Mouse (Mus musculus) lung, postnatal 4 days (tissue): ENCODE data around the gene Iqcb1.
A peak's percentile ranks its signal among the peaks of the same experiment; 100 is the strongest.
"Not testable (repeated sequence)": the region's sequence is repeated elsewhere in the genome, so short reads cannot be mapped to it uniquely, and the experiment has no call there.

ENCODE experiments used
- DNase-seq, 2 experiments: peaks; one replicate each; pipeline ENCODE4 v3.0.0; 2021

The Iqcb1 gene

DNA sequence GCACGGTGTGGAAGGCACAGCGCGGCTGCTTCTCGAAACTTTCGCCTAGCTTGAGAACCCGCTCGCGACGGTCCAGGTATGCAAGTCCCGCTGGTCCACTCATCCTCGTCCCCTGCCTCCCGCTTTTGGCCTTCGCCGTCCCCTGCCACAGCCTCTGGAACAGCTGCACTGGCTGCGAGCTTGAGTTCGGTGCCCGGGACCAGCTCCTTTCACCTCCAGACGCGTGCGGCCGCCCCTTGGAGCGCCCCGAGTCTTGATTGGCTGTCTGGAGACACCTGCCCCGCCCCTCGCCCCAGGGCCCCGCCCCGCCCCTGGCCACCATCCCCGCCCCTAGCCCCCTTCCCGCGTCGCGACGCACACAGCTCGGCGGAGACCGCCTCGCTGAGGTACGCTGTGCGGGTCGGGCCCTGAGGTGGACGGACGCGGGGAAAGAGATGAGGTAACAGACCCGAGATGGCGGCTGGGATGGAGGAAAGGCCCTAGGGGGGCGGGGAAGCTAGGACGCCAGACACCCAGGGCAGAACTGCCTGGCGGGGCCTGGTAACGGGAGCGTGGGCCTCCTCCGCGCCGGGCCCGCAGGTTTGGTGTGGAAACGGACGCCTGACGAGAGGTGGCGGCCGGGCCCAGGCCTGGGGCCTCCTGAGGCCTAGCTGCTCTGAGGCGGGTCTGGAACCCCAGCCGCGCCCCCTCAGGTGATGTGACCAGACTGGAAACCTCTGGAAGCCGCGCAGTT, at the start of gene Iqcb1:
Iqcb1 (plus strand) TSS at position 332 of the 733 bp plus-strand sequence.
- DNase-seq: peak; percentile 86

DNA sequence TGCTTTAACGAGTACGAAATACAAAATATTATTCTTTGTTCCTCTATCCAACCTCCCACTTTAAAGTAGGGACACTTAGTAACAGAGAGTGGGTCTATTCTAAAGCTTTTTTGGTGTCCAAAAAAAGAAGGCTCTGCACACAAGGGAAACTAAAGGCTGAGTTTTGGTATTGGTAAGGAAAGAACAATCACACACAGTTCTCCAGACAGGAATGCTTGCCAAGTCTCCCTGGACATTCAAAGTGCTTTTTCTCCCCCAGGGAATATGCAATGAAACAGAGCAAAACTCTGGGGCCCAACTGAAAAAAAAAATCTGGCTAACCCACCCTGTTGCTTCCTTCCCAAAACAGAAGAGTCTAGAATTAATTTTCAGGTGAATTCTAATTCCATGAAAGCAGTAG, 44.0 kb upstream of the Iqcb1 start:
- DNase-seq: no peak

DNA sequence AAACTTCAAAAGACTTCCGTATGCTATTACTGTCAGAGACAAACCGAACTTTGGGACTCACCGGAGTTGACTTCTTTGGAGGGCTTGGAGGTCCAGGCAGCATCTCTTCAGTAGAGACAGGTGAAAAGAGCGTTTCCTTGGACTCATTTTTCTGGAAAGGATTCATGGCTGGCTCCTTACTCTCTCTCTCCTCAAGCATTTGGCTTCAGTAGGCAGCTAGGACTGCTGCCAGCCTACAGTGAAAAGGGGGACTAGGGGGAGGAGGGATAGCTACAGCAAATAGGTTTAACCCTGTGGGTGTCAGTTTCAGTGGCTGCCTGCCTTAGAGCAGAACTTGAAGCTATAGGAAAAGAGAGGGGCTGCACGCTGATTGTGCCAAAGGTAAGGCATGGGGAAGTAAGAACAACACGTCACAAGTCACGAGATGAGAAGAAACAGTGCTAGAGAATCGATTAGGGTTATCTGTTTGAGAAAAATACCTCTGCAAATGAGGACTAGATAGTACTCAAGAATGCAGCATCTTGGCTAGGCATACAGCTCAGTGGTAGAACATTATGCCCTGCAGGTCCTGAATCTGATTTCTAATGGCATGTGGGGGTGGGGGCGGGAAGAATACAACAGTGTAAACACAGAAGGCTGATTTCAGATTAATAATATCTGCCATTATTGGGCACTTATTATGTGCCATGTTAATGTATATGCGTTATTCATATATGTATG, 43.4 kb upstream of the Iqcb1 start, which contains the start of gene Slc15a2:
Slc15a2 (minus strand) TSS at position 369 of the 720 bp plus-strand sequence.
- peak; percentile 16 to 32 for DNase-seq

DNA sequence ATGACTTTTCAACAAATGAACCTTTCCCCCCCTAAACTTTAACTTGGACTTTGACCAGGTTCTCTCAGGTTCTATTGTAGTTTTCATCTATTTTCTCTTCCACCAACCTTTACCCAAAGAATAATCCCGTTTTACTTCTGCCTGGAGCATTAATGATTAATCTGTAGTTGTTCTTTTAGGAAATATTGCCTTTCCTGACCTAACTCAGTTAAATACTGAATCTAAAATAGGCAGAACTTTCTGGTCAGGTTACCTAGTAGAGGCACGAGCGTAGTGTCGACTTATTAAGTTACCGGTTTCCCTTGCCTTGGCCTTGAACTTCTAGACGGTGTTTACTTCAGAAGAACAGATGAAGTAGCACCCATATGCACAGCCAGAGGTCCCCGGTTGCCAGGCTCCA, 41.7 kb upstream of the Iqcb1 start:
- no peak for DNase-seq

DNA sequence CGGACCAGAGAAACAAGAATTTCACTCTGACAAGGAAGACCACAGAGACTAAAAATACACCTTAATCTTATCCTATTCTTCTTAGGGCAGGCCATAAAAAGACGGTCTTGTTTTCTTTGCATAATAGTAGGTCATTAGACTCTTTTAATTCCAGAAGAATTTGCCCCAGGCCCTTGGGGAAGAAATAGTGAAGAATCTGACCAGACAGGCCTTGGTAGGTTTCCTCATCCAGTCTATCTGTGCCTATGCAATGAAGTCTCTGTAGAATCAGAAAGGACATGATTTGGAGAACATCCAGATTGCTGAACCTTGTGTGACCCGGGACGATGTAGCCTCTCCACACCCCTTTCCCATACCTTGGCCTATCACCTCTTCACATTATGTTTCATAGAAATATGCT, 38.0 kb upstream of the Iqcb1 start:
- no peak for DNase-seq

DNA sequence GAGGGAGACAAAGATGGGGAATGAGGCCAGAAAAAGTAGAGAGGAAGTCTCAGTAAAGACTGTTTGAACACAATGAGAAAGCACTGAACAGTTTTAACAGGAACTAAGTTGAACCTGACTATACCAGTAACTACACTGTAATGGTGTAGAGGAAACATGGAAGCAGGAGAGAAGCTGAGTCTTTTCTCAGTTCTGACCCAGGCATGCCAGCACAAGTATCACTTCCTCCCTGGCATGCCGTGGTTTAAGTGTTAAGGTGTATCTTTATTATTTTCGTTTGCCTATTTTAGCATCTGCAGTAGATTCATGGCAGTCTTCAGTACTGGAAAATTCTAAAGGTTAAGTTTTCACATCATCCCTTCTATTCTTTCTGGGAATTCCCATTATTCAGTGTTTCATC, 33.2 kb upstream of the Iqcb1 start:
- no peak for DNase-seq

DNA sequence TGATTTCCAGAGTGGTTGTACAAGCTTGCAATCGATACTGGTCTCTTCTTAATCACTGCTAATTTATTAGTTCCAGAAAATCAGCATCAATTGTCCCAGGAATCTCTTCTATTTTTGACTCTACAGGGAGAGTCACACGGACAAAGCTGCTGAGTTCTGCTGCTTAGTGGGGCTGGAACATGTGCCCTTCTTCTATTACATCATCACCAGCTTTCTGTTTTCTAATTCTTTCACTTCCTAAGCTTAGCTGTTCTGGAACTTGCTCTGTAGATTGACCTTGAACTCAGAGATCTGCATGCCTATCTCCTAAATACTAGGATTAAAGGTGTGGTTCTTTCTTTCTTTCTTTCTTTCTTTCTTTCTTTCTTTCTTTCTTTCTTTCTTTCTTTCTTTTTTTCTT, 29.9 kb upstream of the Iqcb1 start:
- DNase-seq: no peak

DNA sequence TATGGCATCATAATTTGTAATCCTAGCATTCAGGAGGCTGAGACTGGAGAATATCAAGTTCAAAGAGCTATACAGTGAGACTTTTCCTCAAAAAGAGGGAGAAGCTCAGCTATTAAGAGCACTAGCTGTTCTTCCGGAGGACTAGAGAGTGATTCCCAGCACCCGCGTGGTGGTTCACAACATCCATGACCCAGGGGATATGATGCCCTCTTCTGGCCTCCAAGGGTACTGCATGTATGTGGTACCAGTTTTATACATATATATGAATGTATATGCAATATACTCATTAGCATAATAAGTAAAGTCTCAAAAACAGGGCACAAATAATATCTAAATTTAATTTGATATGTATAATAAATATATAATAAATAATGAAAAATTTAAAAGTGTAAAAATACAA, 25.8 kb upstream of the Iqcb1 start:
- no peak for DNase-seq

DNA sequence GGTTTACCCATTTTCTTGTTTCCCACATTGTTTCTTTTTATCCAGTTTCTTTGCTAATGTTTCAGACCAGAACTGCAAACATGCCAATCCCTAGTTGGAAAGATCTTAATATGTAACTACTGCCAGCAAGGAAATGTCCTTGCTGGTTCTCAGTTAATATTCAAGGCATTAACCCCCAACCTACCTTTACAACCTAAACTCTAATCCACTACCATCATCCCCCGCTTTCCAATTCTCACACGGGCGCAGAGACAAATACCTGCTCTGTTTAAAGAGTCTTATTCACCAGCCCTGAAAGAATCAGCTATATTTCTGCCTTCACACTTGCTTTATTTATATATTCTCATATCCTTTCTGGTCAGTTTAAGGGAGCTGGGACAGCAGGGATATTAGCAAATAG, 19.6 kb upstream of the Iqcb1 start:
- DNase-seq: no peak

DNA sequence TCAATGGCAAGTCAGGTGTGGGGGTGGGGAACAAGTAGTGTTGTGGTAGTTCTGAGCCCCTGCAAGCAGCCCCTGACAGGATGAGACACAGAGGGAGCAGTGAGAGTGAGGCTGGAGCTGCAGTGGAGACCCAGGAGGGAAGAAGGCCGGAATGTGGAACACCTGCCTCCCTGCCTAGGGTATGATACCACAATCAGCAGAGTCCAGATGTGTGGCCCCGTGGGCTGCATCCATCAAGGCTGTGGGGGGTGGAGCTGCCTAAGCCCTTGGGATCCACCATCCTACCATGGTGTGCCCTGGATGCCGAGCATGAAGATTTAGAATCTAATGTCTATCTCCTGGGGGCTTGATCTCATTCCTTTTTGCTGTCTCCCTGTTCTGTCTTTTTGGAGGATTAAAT, 14.5 kb upstream of the Iqcb1 start:
- no peak for DNase-seq

DNA sequence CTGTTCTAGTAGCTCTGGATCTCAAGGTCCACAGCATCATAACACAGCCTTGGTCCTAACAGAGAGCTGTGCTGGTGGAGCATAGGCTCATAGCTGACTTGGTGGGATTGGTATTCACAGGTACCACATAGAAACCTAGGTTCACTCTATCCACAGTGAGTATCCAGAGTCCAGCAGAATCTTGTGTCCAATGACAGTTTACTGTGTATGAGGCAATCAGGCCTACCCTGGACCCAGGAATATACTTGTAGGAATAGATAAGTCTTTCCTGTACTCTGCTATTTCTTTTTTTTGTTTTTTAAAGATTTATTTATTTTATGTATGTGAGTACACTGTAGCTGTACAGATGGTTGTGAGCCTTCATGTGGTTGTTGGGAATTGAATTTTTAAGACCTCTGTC, 11.3 kb upstream of the Iqcb1 start:
- no peak for DNase-seq

DNA sequence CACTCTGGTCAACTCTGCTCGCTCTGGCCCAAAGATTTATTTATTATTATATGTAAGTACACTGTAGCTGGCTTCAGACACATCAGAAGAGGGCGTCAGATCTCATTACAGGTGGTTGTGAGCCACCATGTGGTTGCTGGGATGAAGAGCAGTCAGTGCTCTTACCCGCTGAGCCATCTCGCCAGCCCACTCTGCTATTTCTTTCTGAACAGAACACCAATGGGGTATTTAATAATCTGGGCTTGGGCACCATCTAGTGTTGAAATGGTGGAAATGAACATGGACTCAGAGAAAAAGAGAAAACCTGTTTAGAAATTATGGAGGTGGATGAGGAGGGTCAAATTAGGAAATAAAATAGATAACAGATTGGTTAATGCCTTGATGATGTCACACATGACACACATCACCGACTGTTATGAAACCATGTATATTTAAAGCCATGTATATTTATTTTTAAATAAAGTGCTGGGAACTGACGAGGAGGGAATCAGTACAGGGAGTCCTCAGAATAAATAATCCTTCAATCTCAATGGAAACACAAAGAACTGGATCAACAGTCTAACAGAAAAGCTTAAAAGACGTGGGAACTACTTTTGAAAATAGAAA, 10.8 kb upstream of the Iqcb1 start:
- peak; percentile 80 to 83 for DNase-seq

DNA sequence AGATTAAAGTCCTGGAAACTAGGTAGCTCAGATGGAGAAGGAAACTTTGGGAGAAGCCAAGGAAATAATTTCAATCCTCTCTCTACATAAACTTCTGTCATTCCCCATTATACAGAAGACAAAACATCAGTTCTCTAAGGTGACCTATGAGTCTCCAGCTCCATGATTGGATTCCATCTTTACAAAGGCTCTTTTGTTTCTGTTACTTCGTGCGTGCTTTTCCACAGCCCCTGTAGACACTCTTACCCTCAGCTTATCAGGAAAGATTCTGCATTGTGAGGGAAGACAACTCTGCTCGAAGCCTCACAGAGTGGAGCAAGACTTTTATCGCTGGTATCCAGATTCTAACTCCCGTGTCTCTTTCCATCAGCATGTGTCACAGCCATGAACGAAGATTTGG, 8.2 kb upstream of the Iqcb1 start:
- DNase-seq: no peak

DNA sequence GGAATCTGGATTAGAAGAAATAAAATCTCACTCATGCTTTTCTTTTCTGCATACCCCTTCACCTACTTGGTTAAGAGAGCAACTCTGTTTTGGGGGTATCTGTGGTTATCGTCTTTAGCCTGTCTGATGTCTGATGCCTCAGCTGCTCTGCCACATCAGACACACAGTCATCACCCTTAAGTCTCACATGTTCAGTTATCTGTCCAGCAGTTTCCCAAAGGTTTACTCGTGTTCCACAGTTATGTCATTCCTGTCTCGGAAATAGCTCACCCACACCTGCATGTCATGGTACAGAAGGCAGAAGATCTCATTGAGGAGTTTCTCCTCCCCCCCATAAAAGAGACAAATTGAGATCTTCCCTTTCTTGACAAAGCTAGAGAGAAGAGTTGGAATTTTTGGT, 7.4 kb upstream of the Iqcb1 start:
- no peak for DNase-seq

DNA sequence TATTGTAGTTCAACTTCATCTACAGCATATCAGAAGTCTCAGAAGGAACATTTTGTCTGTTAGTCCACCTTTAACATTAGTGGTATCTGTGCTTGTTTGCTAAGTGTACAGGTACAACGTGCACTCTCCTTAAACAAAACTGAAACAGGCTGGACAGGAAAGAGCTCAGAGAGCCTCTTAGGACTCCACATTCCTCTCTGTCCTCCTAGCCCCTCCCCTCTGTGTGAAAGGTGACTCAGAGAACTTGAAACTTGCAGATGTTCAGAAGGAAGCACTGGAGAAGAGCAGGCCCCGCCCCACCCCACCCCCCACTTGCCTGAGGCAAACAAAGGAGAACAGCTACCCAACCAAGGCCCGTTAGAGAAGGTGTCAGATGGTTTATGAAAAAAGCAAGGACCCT, 6.7 kb upstream of the Iqcb1 start:
- DNase-seq: peak in 1 of 2 experiments; percentile 17

DNA sequence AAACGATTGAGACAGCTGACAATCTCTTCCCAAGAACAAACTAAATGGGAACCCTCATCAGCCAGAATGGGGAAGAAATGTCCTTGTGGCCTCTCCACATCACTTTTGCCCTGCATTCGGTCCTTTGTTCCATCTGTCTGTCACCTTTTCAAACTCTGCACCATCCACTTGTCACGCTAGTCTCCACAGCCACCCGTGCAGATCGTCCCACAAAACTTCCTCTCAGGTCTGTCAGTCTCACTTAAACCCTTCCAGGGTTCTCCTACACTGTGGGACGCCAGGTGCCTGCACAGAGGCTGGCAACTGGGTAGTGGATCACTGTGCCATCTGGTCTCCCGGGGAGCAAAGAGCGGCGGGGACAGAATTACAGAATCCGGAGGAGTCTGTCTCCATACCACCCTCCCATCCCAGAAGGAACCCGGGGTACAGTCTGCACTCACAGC, 553 bp upstream of the Iqcb1 start:
- no peak for DNase-seq

DNA sequence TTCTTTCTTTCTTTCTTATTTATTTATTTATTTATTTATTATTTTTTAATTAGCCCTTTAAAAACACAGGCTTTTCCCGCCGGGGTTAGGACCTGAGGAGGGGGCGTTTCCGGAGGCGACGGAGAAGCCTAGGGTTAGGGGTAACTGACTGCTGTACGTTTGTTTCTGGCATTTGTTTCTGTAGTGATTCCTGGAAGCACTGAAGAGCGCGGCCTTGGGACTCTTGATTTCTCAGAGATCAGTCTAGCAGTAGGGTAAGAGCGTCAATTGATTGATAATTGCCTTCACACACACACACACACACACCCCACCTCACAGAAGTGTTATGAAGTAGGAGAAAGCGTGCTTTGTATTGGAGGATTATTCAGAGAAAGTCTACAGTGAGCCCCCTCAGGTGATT, 635 bp downstream of the Iqcb1 start:
- no peak for DNase-seq

DNA sequence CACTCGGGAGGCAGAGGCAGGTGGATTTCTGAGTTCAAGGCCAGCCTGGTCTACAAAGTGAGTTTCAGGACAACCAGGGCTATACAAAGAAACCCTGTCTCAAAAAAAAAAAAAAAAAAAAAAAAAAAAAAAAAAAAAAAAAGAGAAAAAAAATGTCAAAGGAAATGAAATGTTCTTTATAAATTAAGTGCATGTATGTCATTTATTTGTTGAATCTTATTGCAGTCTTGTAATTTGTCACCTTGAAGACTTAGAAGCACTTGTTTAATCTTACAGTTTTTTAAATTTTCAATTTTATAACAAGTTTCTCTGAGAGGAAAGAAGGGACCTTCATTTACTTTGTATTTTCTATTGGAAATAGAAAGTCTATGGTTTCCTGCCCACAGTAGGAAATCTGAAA, 18.7 kb downstream of the Iqcb1 start:
- DNase-seq: not testable (repeated sequence)

DNA sequence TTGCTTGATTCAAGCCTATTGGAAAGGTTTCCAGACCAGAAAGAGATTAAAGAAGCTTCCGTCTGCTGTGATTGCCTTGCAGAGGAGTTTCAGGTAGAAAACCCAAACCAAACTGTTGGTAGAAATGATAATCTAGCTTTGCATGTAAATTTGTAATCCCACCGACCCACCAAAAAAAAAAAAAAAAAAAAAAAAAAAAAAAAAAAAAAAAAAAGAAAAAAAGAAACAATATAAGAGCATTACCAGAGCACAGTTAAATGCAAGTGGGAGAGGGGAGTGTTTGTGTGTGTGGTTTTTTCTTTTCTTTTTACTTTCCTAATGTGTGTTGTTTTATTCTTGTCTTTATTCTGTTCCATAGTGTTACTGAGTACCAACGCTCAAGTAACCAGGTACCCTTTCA, 23.0 kb downstream of the Iqcb1 start:
- no peak for DNase-seq

DNA sequence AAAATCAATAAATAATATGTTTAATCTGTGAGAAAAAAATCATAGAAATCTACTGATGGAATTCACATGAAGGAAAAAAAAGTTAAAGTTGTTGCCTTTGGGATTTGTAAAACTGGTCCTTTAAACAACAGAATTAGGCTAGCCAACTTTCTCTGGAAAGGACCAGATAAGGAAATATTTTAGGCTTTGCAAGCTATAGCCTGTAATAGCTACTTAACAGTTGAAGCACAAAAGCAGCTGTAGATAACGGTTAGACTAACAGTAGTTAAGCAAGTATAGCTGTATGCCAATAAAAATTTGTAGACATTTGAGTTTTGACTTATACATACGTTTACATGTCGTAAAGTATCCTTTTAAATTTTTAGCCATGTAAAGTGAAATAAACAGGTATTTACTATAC, 35.4 kb downstream of the Iqcb1 start:
- no peak for DNase-seq

DNA sequence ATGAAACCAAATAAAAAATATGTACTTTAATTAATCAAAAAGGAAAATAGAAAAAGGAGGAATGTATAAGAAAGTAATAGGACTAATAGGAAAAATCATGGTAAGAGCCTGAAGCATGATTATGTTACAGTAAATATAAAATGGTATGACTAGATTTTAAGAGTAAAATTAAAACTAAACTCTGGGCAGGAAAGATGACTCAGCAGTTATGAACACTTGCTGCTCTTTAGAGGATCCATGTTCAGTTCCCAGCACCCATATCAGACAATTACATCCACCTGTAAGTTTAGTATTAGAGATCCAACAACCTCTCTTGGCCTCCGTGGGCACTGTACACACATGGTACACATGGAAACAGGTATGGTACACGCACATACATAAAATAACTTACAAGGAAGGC, 41.3 kb downstream of the Iqcb1 start:
- DNase-seq: no peak

DNA sequence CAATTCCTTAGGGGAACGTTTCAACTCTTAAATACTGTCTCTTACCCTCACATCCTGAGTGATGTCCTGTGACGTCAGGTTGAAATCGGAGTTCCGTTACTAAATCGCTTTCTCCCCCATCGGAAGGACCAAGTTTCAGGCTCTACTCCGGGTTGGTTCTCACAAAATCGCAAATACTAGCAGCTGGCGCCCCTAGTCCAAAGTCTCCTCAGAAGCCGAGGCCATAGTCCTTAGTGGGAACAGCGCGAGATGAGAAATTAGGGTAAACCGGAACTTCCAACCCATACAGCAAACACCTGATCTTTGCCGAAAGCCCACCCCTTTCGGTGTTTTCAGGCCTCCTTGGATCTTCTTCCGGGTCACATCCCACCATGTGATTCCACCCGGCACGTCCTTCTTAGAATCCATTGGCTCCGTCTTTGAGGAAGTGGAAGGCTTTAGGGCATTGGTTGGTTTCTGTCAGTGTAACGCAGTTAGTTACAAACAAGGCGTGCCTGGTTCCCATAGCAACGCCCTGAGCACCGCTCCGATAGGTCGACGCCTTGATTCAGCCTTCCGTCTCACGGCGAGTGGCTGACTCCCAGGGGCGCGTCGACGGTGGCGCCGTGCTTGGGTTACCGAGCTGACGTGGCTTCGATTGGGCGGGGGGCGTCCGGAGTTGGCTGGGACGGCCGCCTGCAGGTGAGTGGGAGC, 46.5 kb downstream of the Iqcb1 start, which contains the start of the genes Eaf2 and Golgb1:
Eaf2 (minus strand) TSS at position 421 of the 693 bp plus-strand sequence.
Golgb1 (plus strand) TSS at position 558 of the 693 bp plus-strand sequence.
- DNase-seq: peak; percentile 95 to 97

DNA sequence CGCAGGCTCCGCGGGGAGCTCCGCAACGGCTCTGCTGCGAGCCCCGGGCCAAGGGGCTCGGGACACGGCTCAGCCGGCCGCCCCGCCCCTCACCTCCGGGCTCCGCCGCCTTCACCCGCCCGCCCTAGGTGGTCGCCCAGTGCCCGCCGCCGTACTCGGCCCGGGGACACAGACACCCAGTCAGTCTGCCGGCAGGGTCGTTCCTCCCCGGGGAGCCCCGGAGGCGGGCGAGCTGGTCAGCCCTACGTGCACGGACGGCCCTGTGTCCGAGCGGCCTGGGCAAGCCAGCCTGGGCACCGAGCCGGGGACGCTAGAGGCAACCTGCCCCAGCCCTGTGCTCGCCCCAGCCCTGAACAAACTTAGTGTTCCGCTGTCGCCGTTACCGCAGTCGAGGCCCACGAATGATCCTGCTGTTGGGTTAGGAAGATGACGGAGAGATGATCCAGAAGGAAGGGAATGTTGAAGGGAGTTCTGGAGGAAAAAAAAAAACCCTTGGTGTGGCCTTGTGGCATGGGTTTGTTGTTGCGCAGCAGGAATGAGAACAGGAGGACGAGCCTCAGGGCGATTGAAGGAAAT, 47.2 kb downstream of the Iqcb1 start:
- DNase-seq: no peak
